Mouse (Mus musculus) ZHBTc4 (cell line): ENCODE results near the gene Tedc1.

Experiments used
- DNase-seq: peaks from one replicate; pipeline ENCODE4 v3.0.0-alpha.2; 2011; ENCODE audit warnings: low read depth, low spot score

Gene Tedc1

GRCm38 (mm10) chr12:113155887-113156539 lies at the start of gene Tedc1:
Gene Tedc1, plus strand, starts transcription at chr12:113156421.
- peak; percentile 100 for DNase-seq

DNA sequence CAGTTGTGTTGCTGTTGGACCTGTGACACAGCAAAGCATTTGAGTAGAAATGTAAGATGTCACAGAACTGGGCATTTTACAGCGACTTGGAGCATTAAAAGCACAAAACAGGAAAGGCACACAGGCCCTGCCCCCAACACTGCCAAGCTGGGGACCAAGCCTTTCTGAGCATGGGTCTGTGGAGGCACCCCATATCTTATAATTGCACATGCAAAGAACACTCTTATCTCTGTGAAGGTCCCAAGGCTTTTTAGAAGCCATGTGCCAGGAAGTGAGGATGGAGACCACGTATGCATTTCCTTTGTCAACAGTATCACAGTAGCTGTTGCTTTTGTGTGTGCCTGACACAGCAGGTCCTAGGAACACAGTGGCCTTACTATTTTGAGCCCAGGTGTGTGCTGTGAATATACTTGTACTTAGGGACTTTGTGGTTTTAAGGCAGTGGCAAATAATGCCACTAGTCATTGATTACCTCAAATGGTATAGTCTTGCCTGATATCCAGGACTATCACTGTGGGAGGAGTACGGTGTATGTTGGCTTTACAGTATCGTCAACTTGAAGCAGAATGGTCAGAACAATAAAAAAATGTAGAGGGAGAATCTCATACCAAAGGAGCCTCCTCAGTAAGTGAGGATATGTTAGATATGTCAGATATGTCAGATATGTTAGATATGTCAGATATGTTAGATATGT lies 48.6 kb upstream of the Tedc1 start:
- DNase-seq = no peak

- peak; percentile 37 for DNase-seq
Observed at GRCm38 (mm10) chr12:113108528-113109283, 47.5 kb upstream of the Tedc1 start.

- DNase-seq = no peak
Observed at GRCm38 (mm10) chr12:113109801-113110200, 46.4 kb upstream of the Tedc1 start.

DNA sequence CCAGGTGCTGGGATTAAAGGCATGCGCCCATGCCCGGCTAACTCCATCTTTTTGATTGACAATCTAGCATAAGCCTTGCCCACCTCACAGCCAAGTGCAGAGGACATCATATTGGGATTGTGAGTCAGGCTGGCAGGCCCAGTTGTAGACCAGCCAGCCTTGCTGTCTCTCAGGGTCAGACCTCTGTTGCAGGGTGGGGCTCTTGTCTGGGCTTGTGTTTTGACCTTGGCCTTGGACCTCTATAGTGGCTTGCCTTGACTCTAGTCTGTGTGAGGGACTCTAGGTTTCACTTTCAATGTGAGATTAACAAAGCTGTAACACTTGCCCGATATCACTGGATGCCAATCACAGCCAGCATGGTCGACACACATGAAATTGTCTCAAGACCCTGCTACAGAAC lies 42.1 kb upstream of the Tedc1 start:
- peak; percentile 60 for DNase-seq

- DNase-seq = peak; percentile 93
Observed at GRCm38 (mm10) chr12:113114856-113115538, 41.2 kb upstream of the Tedc1 start.

GRCm38 (mm10) chr12:113119516-113120410 lies 36.5 kb upstream of the Tedc1 start:
- DNase-seq = peak; percentile 85

DNA sequence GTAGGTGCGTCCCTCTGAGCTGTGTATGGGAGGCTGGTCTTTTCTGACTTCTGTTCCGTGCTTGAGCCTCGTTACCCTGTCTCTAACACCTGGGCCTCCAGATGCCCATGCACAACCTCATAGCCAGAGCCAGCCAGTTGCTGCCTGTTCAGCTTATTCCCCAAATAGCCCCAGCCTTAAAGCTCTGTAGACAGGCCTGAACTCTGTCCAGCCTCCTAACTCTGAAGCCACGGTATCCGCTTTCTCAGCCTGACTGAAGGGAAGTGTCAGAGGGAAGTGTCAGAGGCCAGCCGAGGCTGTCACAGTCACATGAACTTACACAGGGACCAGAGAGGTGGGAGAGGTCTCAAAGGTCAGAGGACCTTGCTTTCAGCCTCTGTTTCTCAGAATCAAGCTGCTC lies 31.5 kb upstream of the Tedc1 start:
- no peak for DNase-seq

- DNase-seq = no peak
Observed at GRCm38 (mm10) chr12:113130732-113131131, 25.5 kb upstream of the Tedc1 start.

GRCm38 (mm10) chr12:113131601-113132000 lies 24.6 kb upstream of the Tedc1 start:
- no peak for DNase-seq

DNA sequence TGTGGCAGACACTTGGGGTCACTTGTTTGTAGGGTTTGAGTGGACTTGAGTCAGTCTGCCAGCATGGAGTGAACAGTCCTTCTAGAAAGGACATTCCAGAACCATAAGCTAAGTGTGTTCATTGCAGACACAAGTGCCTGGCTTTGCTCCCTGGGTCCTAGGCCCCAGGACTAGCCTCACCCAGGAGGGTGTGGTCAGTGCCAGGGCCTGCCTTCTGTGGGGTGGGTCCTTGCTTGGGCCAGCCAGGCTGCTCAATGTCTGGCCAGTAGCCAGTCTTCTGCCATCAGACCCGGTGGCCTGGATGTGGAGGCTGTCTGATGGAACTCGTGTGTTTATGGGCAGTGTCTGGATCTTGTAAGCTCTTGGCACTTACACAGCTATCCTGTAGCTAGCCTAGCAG lies 23.7 kb upstream of the Tedc1 start:
- no peak for DNase-seq

GRCm38 (mm10) chr12:113133260-113133659 lies 23.0 kb upstream of the Tedc1 start:
- DNase-seq = no peak

DNA sequence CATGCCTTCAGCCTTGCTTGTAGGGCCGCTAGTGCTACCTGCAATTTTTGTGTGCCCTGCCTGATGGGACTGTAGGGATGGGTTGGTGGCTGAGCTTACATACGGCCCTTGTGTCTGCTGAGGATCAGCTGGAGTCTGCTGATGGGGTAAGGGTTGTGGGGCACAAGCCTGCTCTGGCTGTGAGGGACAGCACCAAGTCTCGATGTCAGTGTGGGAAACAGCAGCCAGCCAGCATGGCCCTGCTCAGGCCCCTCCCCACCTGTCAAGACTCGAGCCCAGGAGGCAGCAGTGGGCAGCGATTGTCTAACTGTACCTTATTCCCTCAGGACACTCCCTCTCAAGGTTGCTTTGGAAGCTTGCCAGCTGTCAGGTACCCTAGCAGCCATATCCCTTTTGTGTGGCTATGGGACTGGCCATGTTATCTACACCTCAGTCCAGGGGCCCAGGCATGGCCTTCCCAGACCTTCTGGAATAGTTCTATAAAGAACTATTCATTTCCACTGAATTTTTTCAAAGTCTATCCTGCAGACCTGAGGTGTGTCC lies 22.3 kb upstream of the Tedc1 start:
- DNase-seq = no peak

GRCm38 (mm10) chr12:113134502-113134901 lies 21.7 kb upstream of the Tedc1 start:
- DNase-seq = no peak

DNA sequence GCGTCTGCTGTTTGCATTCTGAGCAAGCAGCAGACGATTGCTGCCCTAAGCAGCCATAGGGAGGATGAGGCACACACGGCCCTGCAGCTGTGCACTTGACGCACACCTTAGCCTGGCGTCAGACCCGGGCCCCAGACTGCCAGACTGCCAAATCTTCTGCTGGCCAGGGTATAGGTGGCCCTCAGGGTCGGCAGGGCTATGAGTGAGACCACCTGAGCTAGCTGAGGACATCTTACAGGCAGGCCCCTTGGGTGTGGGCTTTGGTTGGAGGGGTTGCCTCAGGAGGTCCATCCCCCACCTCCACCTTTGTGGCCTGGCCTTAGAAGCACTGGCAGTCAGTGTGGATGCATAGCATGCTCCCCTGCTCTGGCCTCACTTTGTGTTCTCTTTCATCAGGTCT lies 20.8 kb upstream of the Tedc1 start:
- no peak for DNase-seq

GRCm38 (mm10) chr12:113136492-113137020 lies 19.7 kb upstream of the Tedc1 start:
- no peak for DNase-seq

GRCm38 (mm10) chr12:113137260-113138213 lies 18.7 kb upstream of the Tedc1 start:
- DNase-seq = no peak

- no peak for DNase-seq
Observed at GRCm38 (mm10) chr12:113138291-113138690, 17.9 kb upstream of the Tedc1 start.
